Mouse (Mus musculus) heart, adult 18-20 months (tissue): Measurements from ENCODE around the gene Hps4. TPM values are rescaled to one million over a fixed set of nuclear protein-coding genes. Genes with fewer than 3 reads are reported as not detected.
A peak's percentile ranks its signal among the peaks of the same experiment; 100 is the strongest.

ENCODE experiments used
- DNase-seq, 2 experiments: peaks; one replicate each; pipeline ENCODE4 v3.0.0; 2021 to 2022; ENCODE audit warnings: mixed read lengths in 1 of 2
- total RNA-seq, 2 experiments: library from RNA; stranded (reverse); gene quantifications; 2 replicates each; pipeline ENCODE4 v1.2.3; 2021

Hps4 gene
- total RNA-seq, 2 experiments from 2014 or later: 10.5 to 12.4 TPM

- no peak for DNase-seq
Observed at GRCm38 (mm10) chr5:112323246-112323645, 19.6 kb upstream of the Hps4 start.

GRCm38 (mm10) chr5:112324637-112325545 lies 18.0 kb upstream of the Hps4 start:
- DNase-seq: peak; percentile 53 to 61

- DNase-seq: peak; percentile 96 to 98
Observed at GRCm38 (mm10) chr5:112325546-112326445, 17.1 kb upstream of the Hps4 start, which contains the start of gene Tfip11. Gene Tfip11, plus strand, starts transcription at chr5:112326358.

- DNase-seq: no peak
Observed at GRCm38 (mm10) chr5:112326446-112327009, 16.4 kb upstream of the Hps4 start.

- DNase-seq: no peak
Observed at GRCm38 (mm10) chr5:112327854-112328253, 15.0 kb upstream of the Hps4 start.

- DNase-seq: no peak
Observed at GRCm38 (mm10) chr5:112329805-112330564, 12.9 kb upstream of the Hps4 start.

GRCm38 (mm10) chr5:112335473-112335872 lies 7.4 kb upstream of the Hps4 start:
- peak; percentile 51 to 66 for DNase-seq

- no peak for DNase-seq
Observed at GRCm38 (mm10) chr5:112337004-112337403, 5.9 kb upstream of the Hps4 start.

- no peak for DNase-seq
Observed at GRCm38 (mm10) chr5:112339215-112339614, 3.7 kb upstream of the Hps4 start.

GRCm38 (mm10) chr5:112343205-112343595 lies 317 bp downstream of the Hps4 start:
- DNase-seq: no peak

GRCm38 (mm10) chr5:112344092-112344960 lies 1.4 kb downstream of the Hps4 start:
- no peak for DNase-seq

GRCm38 (mm10) chr5:112346211-112346965 lies 3.5 kb downstream of the Hps4 start:
- DNase-seq: peak in 1 of 2 experiments; percentile 45

GRCm38 (mm10) chr5:112349169-112349568 lies 6.3 kb downstream of the Hps4 start:
- no peak for DNase-seq

GRCm38 (mm10) chr5:112355493-112355892 lies 12.6 kb downstream of the Hps4 start:
- peak in 1 of 2 experiments; percentile 43 for DNase-seq

GRCm38 (mm10) chr5:112355910-112356309 lies 13.0 kb downstream of the Hps4 start, which contains the start of gene Gm6583:
Gene Gm6583, minus strand, starts transcription at chr5:112356033.
- DNase-seq: no peak

GRCm38 (mm10) chr5:112356322-112356721 lies 13.4 kb downstream of the Hps4 start:
- DNase-seq: peak in 1 of 2 experiments; percentile 47

- no peak for DNase-seq
Observed at GRCm38 (mm10) chr5:112359520-112359919, 16.6 kb downstream of the Hps4 start.

GRCm38 (mm10) chr5:112360077-112360476 lies 17.2 kb downstream of the Hps4 start:
- DNase-seq: no peak

- DNase-seq: no peak
Observed at GRCm38 (mm10) chr5:112364184-112364797, 21.4 kb downstream of the Hps4 start.
